Mouse (Mus musculus) E14TG2a.4 (cell line): ENCODE results near the gene Mov10.

Experiments used
- CTCF ChIP-seq: conservative IDR thresholded peaks from 2 replicates; pipeline ENCODE4 v1.5.1; 2014; ENCODE audit warnings: low read length
- NANOG ChIP-seq: IDR thresholded peaks from 2 replicates; pipeline ENCODE4 v1.6.1; 2014; ENCODE audit warnings: borderline replicate concordance, low read length, mixed read lengths
- POU5F1 ChIP-seq: IDR thresholded peaks from 2 replicates; pipeline ENCODE4 v1.6.1; 2014; ENCODE audit warnings: low read length, borderline replicate concordance

- TF ChIP-seq CTCF (no peak), POU5F1 (no peak), NANOG (no peak)
Measured at GRCm38 (mm10) chr3:104841049-104841448, 22.7 kb upstream of the Mov10 start.
